Mouse (Mus musculus) neural tube, embryonic 13.5 days (tissue): ENCODE measurements around the gene Olfr807. TPM values are rescaled to one million over a fixed set of nuclear protein-coding genes. Genes with fewer than 3 reads are reported as not detected.

Source experiments
- ATAC-seq: fragments of 200-750 bp; cut with Nextera tagmentation; 2 replicates; pipeline ENCODE4 v1.8.0; 2017; ENCODE audit warnings: low read depth, mild to moderate bottlenecking, moderate TSS enrichment, moderate library complexity
- H3K27ac ChIP-seq: fragments of 300-500 bp; sonication (generic); replicated peaks from 2 replicates; pipeline ENCODE4 v1.5.1; 2015; ENCODE audit warnings: moderate library complexity, mild to moderate bottlenecking, inconsistent platforms
- H3K27me3 ChIP-seq: fragments of 300-500 bp; sonication (generic); 2 replicates; pipeline ENCODE4 v1.6.1; 2015; ENCODE audit warnings: mild to moderate bottlenecking, inconsistent platforms
- H3K36me3 ChIP-seq: fragments of 300-500 bp; sonication (generic); 2 replicates; pipeline ENCODE4 v1.6.1; 2015; ENCODE audit warnings: mild to moderate bottlenecking, inconsistent platforms
- H3K4me1 ChIP-seq: fragments of 300-500 bp; sonication (generic); replicated peaks from 2 replicates; pipeline ENCODE4 v1.6.1; 2015; ENCODE audit warnings: inconsistent platforms
- H3K4me2 ChIP-seq: fragments of 300-500 bp; sonication (generic); 2 replicates; pipeline ENCODE4 v1.6.1; 2015; ENCODE audit warnings: inconsistent platforms, mild to moderate bottlenecking, moderate library complexity
- H3K4me3 ChIP-seq: fragments of 300-500 bp; sonication (generic); 2 replicates; pipeline ENCODE4 v1.5.1; 2015; ENCODE audit warnings: mild to moderate bottlenecking, inconsistent platforms
- H3K9ac ChIP-seq: fragments of 300-500 bp; sonication (generic); 2 replicates; pipeline ENCODE4 v1.6.1; 2015; ENCODE audit warnings: moderate library complexity, mild to moderate bottlenecking, inconsistent platforms
- H3K9me3 ChIP-seq: fragments of 300-500 bp; sonication (generic); 2 replicates; pipeline ENCODE4 v1.6.1; 2016; ENCODE audit warnings: inconsistent platforms
- WGBS: fragments of 180-500 bp; shearing (Covaris S2); methylation state at CpG from one replicate; pipeline ENCODE4 v1.1.7; 2015; 5-methylcytosine and 5-hydroxymethylcytosine counted together
- microRNA-seq: library from miRNA; unstranded; fragments of <30 nt; microRNA quantifications from one replicate; pipeline ENCODE4, GENCODE M21; 2016
- polyA plus RNA-seq: library from polyadenylated mRNA; unstranded; fragments of >200 nt; fragmentation: Nextera tagmentation; extraction: Ambion mirVana; gene quantifications from 2 replicates; pipeline ENCODE4 v1.2.1, GENCODE M21; 2015

Olfr807 gene
- not detected in 2 replicates for polyA plus RNA-seq

DNA sequence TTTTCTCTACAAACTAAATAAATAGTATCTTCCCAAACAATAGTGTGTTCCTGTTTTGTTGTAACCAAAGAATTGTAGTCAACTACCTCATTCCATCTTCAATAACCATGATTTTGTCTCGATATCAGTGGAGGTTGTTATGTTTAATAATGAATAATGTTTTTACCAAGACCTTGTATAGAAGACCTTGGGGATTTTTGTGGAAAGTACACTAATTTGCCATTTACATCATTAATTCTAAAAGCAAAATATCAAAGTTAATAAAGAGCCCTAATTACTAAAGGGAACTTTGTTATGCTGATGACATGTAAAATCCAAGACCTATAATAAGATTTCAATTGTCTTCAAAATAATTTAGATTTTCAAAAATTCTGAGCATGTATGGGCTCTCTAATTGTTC lies at the start of gene Olfr807:
TSS of gene Olfr807 (minus strand) at position 101 of the 400 bp plus-strand sequence.
- H3K9me3 ChIP-seq, result no peaks in the 10 kb centered on the region
- 86% methylated on average over 1 of the region's 1 CpGs for WGBS
- ATAC-seq, result no peak

DNA sequence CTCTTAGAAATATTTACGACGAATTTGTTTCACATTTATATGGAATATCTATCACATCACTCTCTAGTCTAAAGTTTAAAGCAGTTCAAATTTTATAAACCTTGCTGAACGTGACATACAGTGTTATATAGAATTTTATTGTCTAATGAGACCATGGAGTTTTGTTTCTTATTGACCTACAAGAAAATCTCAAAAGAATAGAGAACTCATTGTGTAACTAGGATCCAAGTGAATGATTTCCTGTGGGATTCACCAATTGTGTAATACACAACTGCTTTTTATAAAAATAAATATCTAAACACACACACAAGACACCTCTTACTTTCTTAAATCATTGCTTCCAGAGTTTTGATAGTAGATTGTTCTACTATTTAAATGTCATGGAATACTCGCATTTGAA lies 46.7 kb upstream of the Olfr807 start, which contains the start of gene Olfr811:
TSS of gene Olfr811 (minus strand) at position 101 of the 400 bp plus-strand sequence.
- ATAC-seq, result no peak

More for the DNA sequence above, at the start of gene Olfr807:
- H3K36me3 ChIP-seq, result no peaks in the 10 kb centered on the region
- H3K4me1 ChIP-seq, result no peaks in the 10 kb centered on the region
- no peak within 1 kb of the TSS for H3K4me2 ChIP-seq
- no peak within 1 kb of the TSS for H3K27ac ChIP-seq
- no peaks in the 10 kb centered on the region for H3K27me3 ChIP-seq
- H3K9ac ChIP-seq, result no peak within 1 kb of the TSS
- no peak within 1 kb of the TSS for H3K4me3 ChIP-seq

GRCm38 (mm10) chr10:129794817-129795216 lies 37.2 kb upstream of the Olfr807 start, which contains the start of gene Olfr810:
Olfr810 (minus strand) TSS chr10:129794917.
- Histone ChIP-seq H3K27me3 (no peaks in the 10 kb centered on the region), H3K4me2 (no peak within 1 kb of the TSS), H3K36me3 (no peaks in the 10 kb centered on the region), H3K4me1 (no peaks in the 10 kb centered on the region), H3K27ac (no peak within 1 kb of the TSS), H3K9ac (no peak within 1 kb of the TSS), H3K9me3 (no peaks in the 10 kb centered on the region), H3K4me3 (no peak within 1 kb of the TSS)
- ATAC-seq, result no peak

More for the DNA sequence above, 46.7 kb upstream of the Olfr807 start, which contains the start of gene Olfr811:
- Histone ChIP-seq H3K27me3 (no peaks in the 10 kb centered on the region), H3K27ac (no peak within 1 kb of the TSS), H3K9ac (no peak within 1 kb of the TSS), H3K4me1 (no peaks in the 10 kb centered on the region), H3K4me2 (no peak within 1 kb of the TSS), H3K9me3 (no peaks in the 10 kb centered on the region), H3K4me3 (no peak within 1 kb of the TSS), H3K36me3 (no peaks in the 10 kb centered on the region)
- WGBS, result 90% methylated on average over 4 of the region's 4 CpGs

- Histone ChIP-seq H3K4me2 (no peak overlapping the region), H3K4me1 (no peaks in the 10 kb centered on the region), H3K9ac (no peak overlapping the region), H3K27ac (no peak overlapping the region), H3K36me3 (no peaks in the 10 kb centered on the region), H3K4me3 (no peak overlapping the region), H3K27me3 (no peaks in the 10 kb centered on the region), H3K9me3 (no peaks in the 10 kb centered on the region)
- no peak for ATAC-seq
Observed at GRCm38 (mm10) chr10:129778123-129778522, 20.5 kb upstream of the Olfr807 start.

- no peaks in the 10 kb centered on the region for H3K27me3 ChIP-seq
- no peaks in the 10 kb centered on the region for H3K9me3 ChIP-seq
- no peak within 1 kb of the TSS for H3K4me2 ChIP-seq
- H3K9ac ChIP-seq, result no peak within 1 kb of the TSS
- no peaks in the 10 kb centered on the region for H3K36me3 ChIP-seq
- no peaks in the 10 kb centered on the region for H3K4me1 ChIP-seq
- H3K4me3 ChIP-seq, result no peak within 1 kb of the TSS
- ATAC-seq, result no peak
- no peak within 1 kb of the TSS for H3K27ac ChIP-seq
Observed at GRCm38 (mm10) chr10:129774338-129774737, 16.7 kb upstream of the Olfr807 start, which contains the start of gene Olfr809. Olfr809 (plus strand) TSS chr10:129774638.

- 94% methylated on average over 1 of the region's 1 CpGs for WGBS
- ATAC-seq, result no peak
- no peaks in the 10 kb centered on the region for H3K36me3 ChIP-seq
- no peak within 1 kb of the TSS for H3K4me3 ChIP-seq
- H3K27ac ChIP-seq, result no peak within 1 kb of the TSS
- no peak within 1 kb of the TSS for H3K4me2 ChIP-seq
- no peaks in the 10 kb centered on the region for H3K9me3 ChIP-seq
- no peaks in the 10 kb centered on the region for H3K27me3 ChIP-seq
- no peaks in the 10 kb centered on the region for H3K4me1 ChIP-seq
- no peak within 1 kb of the TSS for H3K9ac ChIP-seq
Observed at GRCm38 (mm10) chr10:129765182-129765581, 7.6 kb upstream of the Olfr807 start, which contains the start of gene Olfr808. Olfr808 (plus strand) TSS chr10:129765482.

GRCm38 (mm10) chr10:129741821-129742220 lies 15.8 kb downstream of the Olfr807 start, which contains the start of gene Olfr806:
Olfr806 (minus strand) TSS chr10:129741921.
- H3K4me3 ChIP-seq, result no peak within 1 kb of the TSS
- ATAC-seq, result no peak

GRCm38 (mm10) chr10:129729275-129729674 lies 28.3 kb downstream of the Olfr807 start, which contains the start of gene Olfr805:
Olfr805 (minus strand) TSS chr10:129729375.
- Histone ChIP-seq H3K4me2 (no peak within 1 kb of the TSS), H3K4me1 (no peaks in the 10 kb centered on the region), H3K4me3 (no peak within 1 kb of the TSS), H3K36me3 (no peaks in the 10 kb centered on the region), H3K27ac (no peak within 1 kb of the TSS), H3K27me3 (no peaks in the 10 kb centered on the region), H3K9me3 (no peaks in the 10 kb centered on the region), H3K9ac (no peak within 1 kb of the TSS)
- 87% methylated on average over 2 of the region's 2 CpGs for WGBS
- no peak for ATAC-seq

More at GRCm38 (mm10) chr10:129741821-129742220, 15.8 kb downstream of the Olfr807 start, which contains the start of gene Olfr806:
- Histone ChIP-seq H3K9me3 (no peaks in the 10 kb centered on the region), H3K9ac (no peak within 1 kb of the TSS), H3K4me2 (no peak within 1 kb of the TSS), H3K27me3 (no peaks in the 10 kb centered on the region), H3K27ac (no peak within 1 kb of the TSS), H3K36me3 (no peaks in the 10 kb centered on the region), H3K4me1 (no peaks in the 10 kb centered on the region)

Small RNA genes lying within 50 kb of the gene (microRNA-seq; reads per million reads assigned to microRNA genes)
- gene Gm24485, result not detected

Other genes with a start within 250 kb of the Olfr807 start
- gene Olfr791, start 236.0 kb downstream of the Olfr807 start, polyA plus RNA-seq, result not detected in 2 replicates
- gene Olfr792, start 218.6 kb downstream of the Olfr807 start, polyA plus RNA-seq, result not detected in 2 replicates
- not detected in 2 replicates for gene Olfr794, start 190.1 kb downstream of the Olfr807 start, polyA plus RNA-seq
- gene Olfr796, start 145.2 kb downstream of the Olfr807 start, polyA plus RNA-seq, result not detected in 2 replicates
- gene Olfr798, start 129.9 kb downstream of the Olfr807 start, polyA plus RNA-seq, result not detected in 2 replicates
- not detected in 2 replicates for gene Olfr799, start 120.3 kb downstream of the Olfr807 start, polyA plus RNA-seq
- not detected in 2 replicates for gene Olfr800, start 100.1 kb downstream of the Olfr807 start, polyA plus RNA-seq
- not detected in 2 replicates for gene Olfr801, start 83.9 kb downstream of the Olfr807 start, polyA plus RNA-seq
- 0.03 TPM in 1 of 2 replicates, not detected in the other for gene Olfr802, start 69.6 kb downstream of the Olfr807 start, polyA plus RNA-seq
- not detected in 2 replicates for gene Olfr803, start 63.5 kb downstream of the Olfr807 start, polyA plus RNA-seq
- gene Olfr804, start 54.6 kb downstream of the Olfr807 start, polyA plus RNA-seq, result not detected in 2 replicates
- not detected in 2 replicates for gene Olfr805, start 28.4 kb downstream of the Olfr807 start, polyA plus RNA-seq
- gene Olfr806, start 15.9 kb downstream of the Olfr807 start, polyA plus RNA-seq, result not detected in 2 replicates
- not detected in 2 replicates for gene Olfr808, start 7.7 kb upstream of the Olfr807 start, polyA plus RNA-seq
- gene Olfr809, start 16.8 kb upstream of the Olfr807 start, polyA plus RNA-seq, result not detected in 2 replicates
- gene Olfr810, start 37.1 kb upstream of the Olfr807 start, polyA plus RNA-seq, result not detected in 2 replicates
- not detected in 2 replicates for gene Olfr811, start 46.6 kb upstream of the Olfr807 start, polyA plus RNA-seq
- gene Olfr812, start 88.3 kb upstream of the Olfr807 start, polyA plus RNA-seq, result not detected in 2 replicates
- not detected in 2 replicates for gene Olfr813, start 97.6 kb upstream of the Olfr807 start, polyA plus RNA-seq
- not detected in 2 replicates for gene Olfr814, start 122.1 kb upstream of the Olfr807 start, polyA plus RNA-seq
- not detected in 2 replicates for gene Olfr815, start 148.1 kb upstream of the Olfr807 start, polyA plus RNA-seq
- gene Olfr816, start 157.8 kb upstream of the Olfr807 start, polyA plus RNA-seq, result not detected in 2 replicates
- gene Olfr818, start 191.3 kb upstream of the Olfr807 start, polyA plus RNA-seq, result not detected in 2 replicates
- not detected in 2 replicates for gene Olfr819, start 209.5 kb upstream of the Olfr807 start, polyA plus RNA-seq
- not detected in 2 replicates for gene Olfr247, start 218.3 kb upstream of the Olfr807 start, polyA plus RNA-seq
- gene Gm10310, start 227.3 kb upstream of the Olfr807 start, polyA plus RNA-seq, result not detected in 2 replicates